Mouse (Mus musculus) heart, embryonic 14.5 days (tissue): ENCODE data around the gene Ltbp3. TPM values are rescaled to one million over a fixed set of nuclear protein-coding genes. Genes with fewer than 3 reads are reported as not detected.

ENCODE experiments used
- ATAC-seq: fragments of 200-750 bp; cut with Nextera tagmentation; 2 replicates; pipeline ENCODE4 v1.8.0; 2017; ENCODE audit warnings: low read depth, moderate TSS enrichment; ENCODE audit not compliant: insufficient number of reproducible peaks, insufficient read depth, low FRiP score
- H3K27ac ChIP-seq, 2 experiments: fragments of 200-500 bp in 1 of 2; fragments of 300-500 bp in 1 of 2; sonication (generic) in 1 of 2; replicated peaks in 1 of 2; 2 replicates each; pipeline ENCODE4 v1.5.1; 2012 to 2014; ENCODE audit warnings: low read depth in 2 of 2, low read length in 2 of 2, control low read depth in 1 of 2, mild to moderate bottlenecking in 1 of 2, mixed read lengths in 1 of 2; ENCODE audit not compliant: control insufficient read depth in 1 of 2, insufficient read depth in 1 of 2
- H3K27me3 ChIP-seq: fragments of 300-500 bp; sonication (generic); 2 replicates; pipeline ENCODE4 v1.6.1; 2014; ENCODE audit warnings: mild to moderate bottlenecking, low read length, control low read depth; ENCODE audit not compliant: control insufficient read depth, insufficient read depth
- H3K36me3 ChIP-seq: fragments of 300-500 bp; sonication (generic); 2 replicates; pipeline ENCODE4 v1.6.1; 2014; ENCODE audit warnings: mild to moderate bottlenecking, control low read depth, low read length, mixed read lengths; ENCODE audit not compliant: control insufficient read depth, insufficient read depth
- H3K4me1 ChIP-seq, 2 experiments: fragments of 200-500 bp in 1 of 2; fragments of 300-500 bp in 1 of 2; sonication (generic) in 1 of 2; 2 replicates each; pipeline ENCODE4 v1.6.1; 2012 to 2014; ENCODE audit warnings: low read length in 2 of 2, control low read depth in 1 of 2, mixed read lengths in 1 of 2; ENCODE audit not compliant: control insufficient read depth in 2 of 2, insufficient read depth in 2 of 2
- H3K4me2 ChIP-seq: fragments of 300-500 bp; sonication (generic); 2 replicates; pipeline ENCODE4 v1.6.1; 2014; ENCODE audit warnings: mild to moderate bottlenecking, low read length
- H3K4me3 ChIP-seq, 2 experiments: fragments of 200-500 bp in 1 of 2; fragments of 300-500 bp in 1 of 2; sonication (generic) in 1 of 2; 2 replicates each; pipeline ENCODE4 v1.5.1; 2012 to 2014; ENCODE audit warnings: low read length in 2 of 2, mild to moderate bottlenecking in 2 of 2, control low read depth in 1 of 2, low read depth in 1 of 2, moderate library complexity in 1 of 2; ENCODE audit not compliant: control insufficient read depth in 1 of 2, insufficient read depth in 1 of 2
- H3K9ac ChIP-seq: fragments of 300-500 bp; sonication (generic); 2 replicates; pipeline ENCODE4 v1.6.1; 2014; ENCODE audit warnings: mild to moderate bottlenecking, low read length
- H3K9me3 ChIP-seq: fragments of 300-500 bp; sonication (generic); 2 replicates; pipeline ENCODE4 v1.6.1; 2016; ENCODE audit warnings: low read length, control low read depth; ENCODE audit not compliant: control insufficient read depth
- WGBS: fragments of 180-500 bp; shearing (Covaris S2); extraction: QIAGEN DNeasy Blood & Tissue Kit; methylation state at CpG from one replicate; pipeline ENCODE4 v1.1.7; 2014; 5-methylcytosine and 5-hydroxymethylcytosine counted together
- polyA plus RNA-seq: library from polyadenylated mRNA; unstranded; fragments of >200 nt; fragmentation: Nextera tagmentation; extraction: Ambion mirVana; gene quantifications from 2 replicates; pipeline ENCODE4 v1.2.1, GENCODE M21; 2014

Ltbp3 gene
- polyA plus RNA-seq = 35.7 and 39.0 TPM in 2 replicates

GRCm38 (mm10) chr19:5740320-5741317, at the start of gene Ltbp3:
TSS of gene Ltbp3 (plus strand) at chr19:5740904.
- H3K4me3 ChIP-seq = peak within 1 kb of the TSS; percentile 74 to 79
- WGBS = 29% methylated on average over 13 of the region's 14 CpGs
- no peaks in the 10 kb centered on the region for H3K9me3 ChIP-seq
- peak within 1 kb of the TSS; percentile 93 for H3K4me2 ChIP-seq
- no peaks in the 10 kb centered on the region for H3K36me3 ChIP-seq
- H3K27me3 ChIP-seq = 0 out of 2 replicates have a peak, but pooled peaks cover 8% of the 10 kb centered on the region
- peak within 1 kb of the TSS; percentile 90 to 94 for H3K27ac ChIP-seq
- peak; percentile 71 for ATAC-seq
- H3K4me1 ChIP-seq = peaks cover 18 to 35% of the 10 kb centered on the region in 2 experiments
- H3K9ac ChIP-seq = peak within 1 kb of the TSS; percentile 98

- H3K9me3 ChIP-seq = no peaks in the 10 kb centered on the region
- ATAC-seq = no peak
- no peaks in the 10 kb centered on the region for H3K27me3 ChIP-seq
- peak overlapping the region; percentile 85 to 87 for H3K27ac ChIP-seq
- peak overlapping the region; percentile 52 to 95 for H3K4me3 ChIP-seq
- peak overlapping the region; percentile 85 for H3K9ac ChIP-seq
- H3K4me1 ChIP-seq = peaks cover 16 to 53% of the 10 kb centered on the region in 2 experiments
- H3K36me3 ChIP-seq = peaks cover 59% of the 10 kb centered on the region
- H3K4me2 ChIP-seq = peak overlapping the region; percentile 100
- WGBS = 54% methylated on average over 5 of the region's 5 CpGs
Observed at GRCm38 (mm10) chr19:5691601-5692000, 49.1 kb upstream of the Ltbp3 start.

GRCm38 (mm10) chr19:5692086-5692912, 48.4 kb upstream of the Ltbp3 start:
- Histone ChIP-seq H3K27ac (peak overlapping the region; percentile 85 to 87), H3K36me3 (peaks cover 61% of the 10 kb centered on the region)

DNA sequence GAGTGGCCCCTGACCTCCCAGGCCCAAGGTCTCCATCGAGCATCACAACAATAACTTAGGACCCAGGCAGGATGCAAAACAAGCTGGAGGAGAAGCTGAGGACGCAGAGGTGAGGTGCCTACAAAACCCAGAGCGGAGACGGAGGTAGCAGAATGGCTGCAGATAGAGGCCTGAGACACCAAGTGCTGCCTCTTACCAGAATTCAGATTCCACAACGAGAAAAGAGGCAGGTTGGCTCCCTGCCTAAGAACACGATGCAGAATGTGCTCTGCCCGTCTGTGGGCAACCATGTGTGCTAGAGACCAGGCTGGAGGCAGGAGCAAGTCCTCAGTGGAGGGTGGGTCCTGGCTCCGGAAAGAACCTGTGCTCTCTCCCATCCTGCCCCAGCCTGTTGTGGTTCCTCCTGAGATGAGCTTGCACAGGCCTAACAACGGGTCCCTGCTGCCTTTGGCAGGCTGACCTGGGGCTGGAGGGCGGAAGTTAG, 47.7 kb upstream of the Ltbp3 start:
- Histone ChIP-seq H3K27me3 (no peaks in the 10 kb centered on the region), H3K4me2 (peak overlapping the region; percentile 100), H3K4me1 (peaks cover 12 to 43% of the 10 kb centered on the region in 2 experiments; a peak in 3 of 4 replicates), H3K27ac (peak overlapping the region; percentile 71 to 87), H3K9me3 (no peaks in the 10 kb centered on the region), H3K36me3 (peaks cover 66% of the 10 kb centered on the region), H3K4me3 (peak overlapping the region; percentile 13 to 52), H3K9ac (peak overlapping the region; percentile 85)
- 62% methylated on average over 10 of the region's 10 CpGs for WGBS
- no peak for ATAC-seq

More at GRCm38 (mm10) chr19:5692086-5692912, 48.4 kb upstream of the Ltbp3 start:
- Histone ChIP-seq H3K4me1 (peaks cover 16 to 50% of the 10 kb centered on the region in 2 experiments), H3K27me3 (no peaks in the 10 kb centered on the region), H3K9ac (peak overlapping the region; percentile 85), H3K9me3 (no peaks in the 10 kb centered on the region), H3K4me3 (peak overlapping the region; percentile 52 to 95), H3K4me2 (peak overlapping the region; percentile 100)
- ATAC-seq = peak; percentile 18; the same call in 1 of the 2 replicates
- WGBS = 60% methylated on average over 10 of the region's 10 CpGs

- no peaks in the 10 kb centered on the region for H3K9me3 ChIP-seq
- H3K36me3 ChIP-seq = peaks cover 75% of the 10 kb centered on the region
- peak overlapping the region; percentile 85; the same call in 1 of the 2 replicates for H3K9ac ChIP-seq
- WGBS = 86% methylated on average over 6 of the region's 6 CpGs
- H3K27ac ChIP-seq = no peak overlapping the region
- no peak overlapping the region for H3K4me3 ChIP-seq
- H3K27me3 ChIP-seq = no peaks in the 10 kb centered on the region
- peaks cover 12 to 42% of the 10 kb centered on the region in 2 experiments; a peak in 3 of 4 replicates for H3K4me1 ChIP-seq
- no peak for ATAC-seq
- peak overlapping the region; percentile 100 for H3K4me2 ChIP-seq
Observed at GRCm38 (mm10) chr19:5693801-5694200, 46.9 kb upstream of the Ltbp3 start.

DNA sequence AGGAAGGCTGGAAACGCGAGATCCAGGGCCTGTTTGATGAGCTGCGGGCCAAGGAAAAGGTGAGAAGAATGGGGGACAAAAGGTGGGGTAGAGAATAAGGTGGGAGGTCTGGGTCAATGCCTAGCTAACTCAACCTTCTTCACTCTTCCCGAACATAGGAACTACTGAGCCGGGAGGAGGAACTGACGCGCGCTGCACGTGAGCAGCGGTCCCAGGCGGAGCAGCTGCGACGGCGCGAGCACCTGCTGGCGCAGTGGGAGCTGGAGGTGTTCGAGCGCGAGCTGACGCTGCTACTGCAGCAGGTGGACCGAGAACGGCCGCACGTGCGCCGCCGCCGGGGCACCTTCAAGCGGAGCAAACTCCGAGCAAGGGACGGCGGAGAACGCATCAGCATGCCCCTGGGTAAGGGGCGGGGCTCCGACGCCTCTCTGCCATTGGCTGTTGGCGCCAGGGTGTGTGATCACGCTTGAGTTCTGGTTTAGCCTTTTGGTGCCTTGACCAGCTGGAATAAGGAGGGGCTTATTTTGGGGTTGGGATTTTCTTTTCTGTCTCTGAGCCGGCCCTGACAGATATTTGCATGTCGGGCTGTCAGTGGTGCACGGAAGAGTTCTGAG, 44.7 kb upstream of the Ltbp3 start:
- 35% methylated on average over 41 of the region's 41 CpGs for WGBS
- H3K36me3 ChIP-seq = peaks cover 92% of the 10 kb centered on the region
- no peak overlapping the region for H3K9ac ChIP-seq
- H3K9me3 ChIP-seq = no peaks in the 10 kb centered on the region
- H3K27ac ChIP-seq = no peak overlapping the region
- peaks cover 5 to 33% of the 10 kb centered on the region in 2 experiments; a peak in 3 of 4 replicates for H3K4me1 ChIP-seq
- H3K27me3 ChIP-seq = no peaks in the 10 kb centered on the region
- peak overlapping the region; percentile 36 for H3K4me2 ChIP-seq
- H3K4me3 ChIP-seq = 0 out of 4 replicates have a peak overlapping the region, but pooled peaks of 1 of the 2 experiments have one; percentile 7
- ATAC-seq = no peak
